1 mouse cellular context compared by ENCODE assay signal in genomic region chrX:140956272-140956940, GRCm38 (mm10).
TF ChIP-seq lines count a peak whose summit lies in the region.

Gene Psmd10, minus strand, starts transcription at chrX:140956728.
Gene Atg4a, plus strand, starts transcription at chrX:140956907.

TF ChIP-seq in CH12.LX, 34 proteins besides CTCF, POLR2A, EP300 and RAD21 (continued from another document):
- TF ChIP-seq JUN (IDR thresholded peaks at IDR 0.05; ENCODE audit: insufficient read depth, low read depth, low read length), result no peak
TF ChIP-seq in CH12.LX: peak in this region for 11.
